Mouse (Mus musculus) ES-Bruce4 (cell line): ENCODE measurements around the gene Pik3r6. TPM values are rescaled to one million over a fixed set of nuclear protein-coding genes. Genes with fewer than 3 reads are reported as not detected.

Source experiments
- H3K27ac ChIP-seq: 2 replicates; pipeline ENCODE4 v1.5.1; 2012; ENCODE audit warnings: low read length, inconsistent platforms; ENCODE audit not compliant: insufficient read depth
- H3K27me3 ChIP-seq: 2 replicates; pipeline ENCODE4 v1.6.1; 2012; ENCODE audit warnings: mild to moderate bottlenecking, low read length, inconsistent platforms; ENCODE audit not compliant: control insufficient read depth, poor library complexity, insufficient read depth, severe bottlenecking
- H3K36me3 ChIP-seq: 2 replicates; pipeline ENCODE4 v1.6.1; 2012; ENCODE audit warnings: inconsistent platforms, mild to moderate bottlenecking, low read length, moderate library complexity; ENCODE audit not compliant: control insufficient read depth, poor library complexity, insufficient read depth, severe bottlenecking
- H3K4me1 ChIP-seq: one replicate; pipeline ENCODE4 v1.8.1; 2011; ENCODE audit warnings: low read length; ENCODE audit not compliant: control insufficient read depth, insufficient read depth
- H3K4me3 ChIP-seq: 2 replicates; pipeline ENCODE4 v1.5.1; 2011; ENCODE audit warnings: low read depth, mild to moderate bottlenecking, low read length
- H3K9ac ChIP-seq: 2 replicates; pipeline ENCODE4 v1.6.1; 2012; ENCODE audit warnings: low read depth, mild to moderate bottlenecking, inconsistent platforms; ENCODE audit not compliant: poor library complexity, severe bottlenecking
- H3K9me3 ChIP-seq: replicated peaks from 2 replicates; pipeline ENCODE4 v1.6.1; 2012; ENCODE audit warnings: mild to moderate bottlenecking, low read length, inconsistent platforms; ENCODE audit not compliant: control insufficient read depth, poor library complexity, insufficient read depth, severe bottlenecking
- CTCF ChIP-seq: IDR thresholded peaks from one replicate; pipeline ENCODE4 v1.8.1; 2011; ENCODE audit warnings: low read depth, low read length
- EP300 ChIP-seq: IDR thresholded peaks from 2 replicates; pipeline ENCODE4 v1.6.1; 2011; ENCODE audit warnings: low read depth, low read length; ENCODE audit not compliant: insufficient read depth
- POLR2A ChIP-seq: IDR thresholded peaks from one replicate; pipeline ENCODE4 v1.8.1; 2011; ENCODE audit warnings: low read length; ENCODE audit not compliant: insufficient read depth
- polyA plus RNA-seq: library from polyadenylated mRNA; stranded (reverse); fragments of >200 nt; gene quantifications from 2 replicates; pipeline ENCODE4 v1.2.4, GENCODE M21; 2011; ENCODE audit warnings: low read depth; ENCODE audit not compliant: missing spikeins, insufficient read depth, insufficient read length

Gene Pik3r6
- polyA plus RNA-seq, 1 experiment, result not detected

- Histone ChIP-seq H3K4me1 (no peaks in the 10 kb centered on the region), H3K36me3 (no peaks in the 10 kb centered on the region), H3K4me3 (no peak overlapping the region), H3K9me3 (no peaks in the 10 kb centered on the region), H3K27ac (no peak overlapping the region), H3K9ac (no peak overlapping the region), H3K27me3 (no peaks in the 10 kb centered on the region)
- TF ChIP-seq EP300 (no peak), CTCF (no peak), POLR2A (no peak)
Observed at GRCm38 (mm10) chr11:68489236-68489635, 13.6 kb upstream of the Pik3r6 start.

DNA sequence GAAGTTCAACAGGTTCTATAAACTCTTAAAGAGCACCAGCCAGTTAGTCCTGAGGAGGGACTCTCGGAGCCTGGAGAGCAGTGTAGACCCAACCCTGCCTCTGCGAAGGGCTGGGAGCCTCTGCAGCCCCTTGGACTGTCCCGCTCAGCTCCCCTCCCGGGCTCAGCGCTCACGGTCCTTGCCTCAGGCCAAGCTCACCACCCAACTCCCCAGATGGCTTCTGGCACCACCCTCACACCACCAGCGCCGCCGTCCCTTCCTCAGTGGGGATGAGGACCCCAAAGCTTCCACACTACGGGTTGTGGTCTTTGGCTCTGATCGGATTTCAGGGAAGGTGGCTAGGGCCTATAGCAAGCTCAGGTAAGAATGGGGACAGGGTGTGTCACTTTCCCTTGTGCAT, 10.2 kb upstream of the Pik3r6 start:
- H3K36me3 ChIP-seq, result no peaks in the 10 kb centered on the region
- H3K4me3 ChIP-seq, result no peak overlapping the region
- TF ChIP-seq POLR2A (no peak), EP300 (no peak), CTCF (no peak)
- no peaks in the 10 kb centered on the region for H3K27me3 ChIP-seq
- no peaks in the 10 kb centered on the region for H3K4me1 ChIP-seq
- no peak overlapping the region for H3K9ac ChIP-seq
- no peaks in the 10 kb centered on the region for H3K9me3 ChIP-seq
- H3K27ac ChIP-seq, result no peak overlapping the region

- H3K36me3 ChIP-seq, result no peaks in the 10 kb centered on the region
- H3K4me1 ChIP-seq, result no peaks in the 10 kb centered on the region
- TF ChIP-seq EP300, result no peak
- TF ChIP-seq POLR2A, result no peak
- no peak for TF ChIP-seq CTCF
- H3K27ac ChIP-seq, result no peak overlapping the region
- no peak overlapping the region for H3K9ac ChIP-seq
- H3K27me3 ChIP-seq, result no peaks in the 10 kb centered on the region
- no peak overlapping the region for H3K4me3 ChIP-seq
- H3K9me3 ChIP-seq, result no peaks in the 10 kb centered on the region
Observed at GRCm38 (mm10) chr11:68493760-68494159, 9.1 kb upstream of the Pik3r6 start.

- TF ChIP-seq CTCF (no peak), POLR2A (no peak), EP300 (no peak)
- H3K4me3 ChIP-seq, result no peak overlapping the region
- no peak overlapping the region for H3K9ac ChIP-seq
Observed at GRCm38 (mm10) chr11:68497081-68497480, 5.7 kb upstream of the Pik3r6 start.

GRCm38 (mm10) chr11:68498517-68498916, 4.3 kb upstream of the Pik3r6 start:
- Histone ChIP-seq H3K9me3 (no peaks in the 10 kb centered on the region), H3K4me3 (no peak overlapping the region), H3K9ac (no peak overlapping the region), H3K4me1 (no peaks in the 10 kb centered on the region), H3K27ac (no peak overlapping the region), H3K27me3 (no peaks in the 10 kb centered on the region), H3K36me3 (no peaks in the 10 kb centered on the region)
- TF ChIP-seq POLR2A (no peak), EP300 (no peak), CTCF (no peak)

More at GRCm38 (mm10) chr11:68497081-68497480, 5.7 kb upstream of the Pik3r6 start:
- no peak overlapping the region for H3K27ac ChIP-seq
- no peaks in the 10 kb centered on the region for H3K4me1 ChIP-seq
- no peaks in the 10 kb centered on the region for H3K36me3 ChIP-seq
- H3K27me3 ChIP-seq, result no peaks in the 10 kb centered on the region
- H3K9me3 ChIP-seq, result no peaks in the 10 kb centered on the region

DNA sequence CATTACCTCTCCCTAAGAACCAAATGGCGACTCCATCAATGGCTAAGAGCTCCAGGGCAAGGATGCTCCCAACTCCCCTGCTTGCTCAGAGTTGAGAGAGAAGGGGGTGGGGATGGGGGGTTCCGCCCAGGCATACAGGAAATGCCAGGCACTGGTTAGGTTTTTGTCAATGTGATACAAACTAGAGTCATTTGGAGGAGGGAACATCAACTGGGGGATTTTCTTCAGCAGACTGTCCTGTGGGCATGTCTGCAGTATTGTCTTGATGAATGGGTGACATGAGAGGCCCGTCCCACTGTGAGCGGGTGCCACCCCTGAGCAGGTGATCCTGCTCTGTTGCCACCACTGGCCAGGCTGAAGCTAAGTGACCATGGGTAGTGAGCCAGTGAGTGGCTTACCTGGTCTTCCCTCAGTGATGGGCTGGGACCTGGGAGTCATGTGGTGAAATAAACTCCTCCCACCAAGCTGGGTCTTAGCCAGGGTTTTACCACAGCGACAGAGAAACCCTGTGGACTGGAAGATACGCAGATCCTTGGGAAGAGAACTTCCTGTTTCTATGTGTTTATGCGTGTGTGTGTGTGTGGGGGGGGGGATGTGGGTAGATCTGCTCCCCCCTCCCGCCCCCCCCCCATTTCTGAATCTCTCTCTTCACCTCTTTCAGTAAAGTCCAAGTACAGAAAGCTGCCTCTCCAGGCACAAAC, 3.7 kb upstream of the Pik3r6 start:
- Histone ChIP-seq H3K9ac (no peak overlapping the region), H3K9me3 (no peaks in the 10 kb centered on the region), H3K4me3 (no peak overlapping the region), H3K27ac (no peak overlapping the region), H3K36me3 (no peaks in the 10 kb centered on the region), H3K4me1 (no peaks in the 10 kb centered on the region), H3K27me3 (no peaks in the 10 kb centered on the region)
- no peak for TF ChIP-seq CTCF
